Mouse (Mus musculus): ENCODE measurements at regions not wholly inside any gene's neighbourhood (a gene's known extent, or its start where the extent isn't known, plus 50 kb on each side); places are given as distances from the start of the nearest gene placed in this dataset.

GRCm38 (mm10) chr16:78830957-78831356 is 99.8 kb upstream of the Chodl start:
- TF ChIP-seq POLR2A (IDR thresholded peaks at IDR 0.05; ENCODE audit: low read depth, low read length), result no peak
- no peak for TF ChIP-seq CTCF (IDR thresholded peaks at IDR 0.05; ENCODE audit: extremely low read depth, insufficient read length, insufficient replicate concordance, low read depth, low read length)

Measured in small intestine, adult 2 months (tissue).